Mouse (Mus musculus): ENCODE data around the gene Siva1. TPM values are rescaled to one million over a fixed set of nuclear protein-coding genes. Genes with fewer than 3 reads are reported as not detected.

Siva1 gene
- polyA plus RNA-seq, 1 experiment from 2014 or later: 230 TPM

- Histone ChIP-seq H3K4me2 (peak overlapping the region; percentile 28), H3K36me3 (ENCODE audit: control insufficient read depth, insufficient read depth, low read length) (peaks cover 40% of the 10 kb centered on the region), H3K4me1 (ENCODE audit: control insufficient read depth, insufficient read depth, low read length) (peaks cover 55% of the 10 kb centered on the region), H3K9me3 (ENCODE audit: control insufficient read depth, low read length) (no peaks in the 10 kb centered on the region), H3K9ac (ENCODE audit: low read length) (peak overlapping the region; percentile 44; the same call in 1 of the 2 replicates), H3K27ac (ENCODE audit: low read depth, low read length) (peak overlapping the region; percentile 84), H3K4me3 (ENCODE audit: low read depth, low read length) (no peak overlapping the region), H3K27me3 (ENCODE audit: control insufficient read depth, insufficient read depth, low read length) (no peaks in the 10 kb centered on the region)
- DNase-seq (ENCODE audit: low spot score, missing footprints) (peak; percentile 94), ATAC-seq (ENCODE audit: low FRiP score) (peak; percentile 77)
- 35% methylated on average over 5 of the region's 5 CpGs for WGBS
Measured at GRCm38 (mm10) chr12:112660576-112661326, 16.3 kb downstream of the Siva1 start.

DNA sequence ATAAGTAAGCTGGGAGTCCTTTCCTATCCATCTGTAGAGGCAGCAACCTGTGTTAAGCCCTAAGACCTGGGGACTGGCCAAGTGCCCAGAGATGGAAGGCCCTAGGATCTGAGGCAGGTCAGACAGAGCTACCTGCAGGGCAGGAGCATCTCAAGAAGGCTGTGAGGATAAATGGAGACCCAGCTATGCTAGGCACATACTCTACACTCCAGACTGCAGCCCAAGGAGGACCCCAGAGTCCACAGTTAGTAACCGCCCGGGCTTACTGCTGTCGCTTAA, 16.8 kb downstream of the Siva1 start:
- H3K36me3 ChIP-seq (ENCODE audit: control insufficient read depth, insufficient read depth, low read length): peaks cover 37% of the 10 kb centered on the region

GRCm38 (mm10) chr12:112661851-112662250, 17.4 kb downstream of the Siva1 start:
- Histone ChIP-seq H3K27me3 (ENCODE audit: control insufficient read depth, insufficient read depth, low read length) (no peaks in the 10 kb centered on the region), H3K36me3 (ENCODE audit: control insufficient read depth, insufficient read depth, low read length) (peaks cover 35% of the 10 kb centered on the region), H3K9ac (ENCODE audit: low read length) (peak overlapping the region; percentile 44), H3K27ac (ENCODE audit: low read depth, low read length) (peak overlapping the region; percentile 84), H3K4me1 (ENCODE audit: control insufficient read depth, insufficient read depth, low read length) (peaks cover 56% of the 10 kb centered on the region), H3K4me3 (ENCODE audit: low read depth, low read length) (no peak overlapping the region), H3K9me3 (ENCODE audit: control insufficient read depth, low read length) (no peaks in the 10 kb centered on the region), H3K4me2 (no peak overlapping the region)
- WGBS: 78% methylated on average over 9 of the region's 9 CpGs
- no peak for DNase-seq (ENCODE audit: low spot score, missing footprints)
- ATAC-seq (ENCODE audit: low FRiP score): no peak

More for the DNA sequence above, 16.8 kb downstream of the Siva1 start:
- Histone ChIP-seq H3K9ac (ENCODE audit: low read length) (peak overlapping the region; percentile 44; the same call in 1 of the 2 replicates), H3K4me2 (peak overlapping the region; percentile 18), H3K4me1 (ENCODE audit: control insufficient read depth, insufficient read depth, low read length) (peaks cover 56% of the 10 kb centered on the region), H3K27me3 (ENCODE audit: control insufficient read depth, insufficient read depth, low read length) (no peaks in the 10 kb centered on the region), H3K9me3 (ENCODE audit: control insufficient read depth, low read length) (no peaks in the 10 kb centered on the region), H3K27ac (ENCODE audit: low read depth, low read length) (peak overlapping the region; percentile 84), H3K4me3 (ENCODE audit: low read depth, low read length) (no peak overlapping the region)
- DNase-seq (ENCODE audit: low spot score, missing footprints): no peak
- 80% methylated on average over 3 of the region's 3 CpGs for WGBS
- ATAC-seq (ENCODE audit: low FRiP score): no peak; the same call in 1 of the 2 replicates

DNA sequence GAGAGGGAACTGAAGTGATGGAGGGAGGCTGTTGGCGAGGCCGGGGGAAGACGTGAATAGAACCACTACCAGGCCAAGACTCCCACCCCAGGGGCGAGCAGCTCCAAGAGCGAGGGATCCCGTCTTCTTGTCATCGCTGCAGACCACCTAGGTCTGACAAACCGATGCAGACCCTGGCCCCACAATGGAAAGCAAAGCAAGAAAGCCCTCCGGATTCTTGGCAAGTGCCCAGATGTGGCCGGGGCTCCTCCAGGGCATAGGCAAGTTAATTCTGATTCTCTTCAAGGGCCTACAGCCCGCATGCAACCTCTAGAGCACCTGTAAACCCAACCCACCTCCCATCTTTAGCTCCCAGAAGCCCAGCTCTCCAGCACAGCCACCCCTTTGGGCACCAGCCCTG, 18.8 kb downstream of the Siva1 start:
- Histone ChIP-seq H3K9ac (ENCODE audit: low read length) (peak overlapping the region; percentile 15; the same call in 1 of the 2 replicates), H3K4me2 (no peak overlapping the region), H3K36me3 (ENCODE audit: control insufficient read depth, insufficient read depth, low read length) (peaks cover 32% of the 10 kb centered on the region), H3K4me3 (ENCODE audit: low read depth, low read length) (no peak overlapping the region), H3K9me3 (ENCODE audit: control insufficient read depth, low read length) (no peaks in the 10 kb centered on the region), H3K27ac (ENCODE audit: low read depth, low read length) (peak overlapping the region; percentile 82), H3K27me3 (ENCODE audit: control insufficient read depth, insufficient read depth, low read length) (no peaks in the 10 kb centered on the region), H3K4me1 (ENCODE audit: control insufficient read depth, insufficient read depth, low read length) (peaks cover 56% of the 10 kb centered on the region)
- DNase-seq (ENCODE audit: low spot score, missing footprints): no peak
- WGBS: 89% methylated on average over 11 of the region's 11 CpGs
- ATAC-seq (ENCODE audit: low FRiP score): no peak

- Histone ChIP-seq H3K9me3 (ENCODE audit: control insufficient read depth, low read length) (no peaks in the 10 kb centered on the region), H3K36me3 (ENCODE audit: control insufficient read depth, insufficient read depth, low read length) (peaks cover 32% of the 10 kb centered on the region), H3K9ac (ENCODE audit: low read length) (peak overlapping the region; percentile 39), H3K4me2 (peak overlapping the region; percentile 1; the same call in 1 of the 2 replicates), H3K27ac (ENCODE audit: low read depth, low read length) (peak overlapping the region; percentile 82), H3K4me3 (ENCODE audit: low read depth, low read length) (no peak overlapping the region), H3K4me1 (ENCODE audit: control insufficient read depth, insufficient read depth, low read length) (peaks cover 56% of the 10 kb centered on the region), H3K27me3 (ENCODE audit: control insufficient read depth, insufficient read depth, low read length) (no peaks in the 10 kb centered on the region)
- WGBS: 88% methylated on average over 12 of the region's 12 CpGs
- ATAC-seq (ENCODE audit: low FRiP score) (no peak; the same call in none of the 2 replicates), DNase-seq (ENCODE audit: low spot score, missing footprints) (no peak)
Measured at GRCm38 (mm10) chr12:112663716-112664115, 19.2 kb downstream of the Siva1 start.

- 34% methylated on average over 2 of the region's 2 CpGs for WGBS
- H3K4me2 ChIP-seq: peak overlapping the region; percentile 1; the same call in 1 of the 2 replicates
- peaks cover 31% of the 10 kb centered on the region for H3K36me3 ChIP-seq (ENCODE audit: control insufficient read depth, insufficient read depth, low read length)
- peak overlapping the region; percentile 82 for H3K27ac ChIP-seq (ENCODE audit: low read depth, low read length)
- H3K27me3 ChIP-seq (ENCODE audit: control insufficient read depth, insufficient read depth, low read length): no peaks in the 10 kb centered on the region
- H3K4me1 ChIP-seq (ENCODE audit: control insufficient read depth, insufficient read depth, low read length): peaks cover 56% of the 10 kb centered on the region
- DNase-seq (ENCODE audit: low spot score, missing footprints) (no peak), ATAC-seq (ENCODE audit: low FRiP score) (peak; percentile 74)
- H3K9ac ChIP-seq (ENCODE audit: low read length): peak overlapping the region; percentile 39
- H3K4me3 ChIP-seq (ENCODE audit: low read depth, low read length): no peak overlapping the region
- H3K9me3 ChIP-seq (ENCODE audit: control insufficient read depth, low read length): no peaks in the 10 kb centered on the region
Measured at GRCm38 (mm10) chr12:112664124-112664523, 19.6 kb downstream of the Siva1 start.

DNA sequence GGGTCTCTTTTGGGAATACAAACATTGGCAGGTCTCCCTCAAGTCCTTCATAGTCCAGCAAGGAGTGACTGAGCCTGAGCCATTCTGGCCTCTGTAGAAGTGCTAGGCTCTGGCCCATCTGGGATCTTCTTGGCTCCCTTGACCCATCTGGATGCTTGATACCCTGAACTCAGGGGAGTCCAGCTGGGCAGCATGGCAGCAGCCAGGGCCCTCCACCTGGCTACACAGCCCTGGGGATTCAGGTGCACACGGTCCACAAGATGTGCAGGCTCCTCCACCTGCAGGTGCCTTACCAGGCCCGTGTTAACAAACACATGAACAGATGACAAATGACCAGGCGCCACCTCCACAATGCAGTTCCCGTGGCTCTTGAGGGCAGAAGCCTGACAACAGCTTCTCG, 20.2 kb downstream of the Siva1 start:
- Histone ChIP-seq H3K36me3 (ENCODE audit: control insufficient read depth, insufficient read depth, low read length) (peaks cover 32% of the 10 kb centered on the region), H3K4me2 (0 out of 2 replicates have a peak overlapping the region, but pooled peaks have one; percentile 4), H3K27ac (ENCODE audit: low read depth, low read length) (peak overlapping the region; percentile 82), H3K4me1 (ENCODE audit: control insufficient read depth, insufficient read depth, low read length) (peaks cover 56% of the 10 kb centered on the region), H3K9ac (ENCODE audit: low read length) (peak overlapping the region; percentile 27; the same call in 1 of the 2 replicates), H3K27me3 (ENCODE audit: control insufficient read depth, insufficient read depth, low read length) (no peaks in the 10 kb centered on the region), H3K4me3 (ENCODE audit: low read depth, low read length) (no peak overlapping the region), H3K9me3 (ENCODE audit: control insufficient read depth, low read length) (no peaks in the 10 kb centered on the region)
- no peak for DNase-seq (ENCODE audit: low spot score, missing footprints)
- no peak for ATAC-seq (ENCODE audit: low FRiP score)
- 74% methylated on average over 5 of the region's 5 CpGs for WGBS

GRCm38 (mm10) chr12:112665445-112665844, 21.0 kb downstream of the Siva1 start:
- Histone ChIP-seq H3K4me1 (ENCODE audit: control insufficient read depth, insufficient read depth, low read length) (peaks cover 52% of the 10 kb centered on the region), H3K9ac (ENCODE audit: low read length) (peak overlapping the region; percentile 27), H3K9me3 (ENCODE audit: control insufficient read depth, low read length) (no peaks in the 10 kb centered on the region), H3K4me2 (no peak overlapping the region), H3K27me3 (ENCODE audit: control insufficient read depth, insufficient read depth, low read length) (no peaks in the 10 kb centered on the region), H3K4me3 (ENCODE audit: low read depth, low read length) (no peak overlapping the region), H3K27ac (ENCODE audit: low read depth, low read length) (peak overlapping the region; percentile 82), H3K36me3 (ENCODE audit: control insufficient read depth, insufficient read depth, low read length) (peaks cover 32% of the 10 kb centered on the region)
- DNase-seq (ENCODE audit: low spot score, missing footprints) (no peak), ATAC-seq (ENCODE audit: low FRiP score) (no peak)
- 86% methylated on average over 18 of the region's 18 CpGs for WGBS

DNA sequence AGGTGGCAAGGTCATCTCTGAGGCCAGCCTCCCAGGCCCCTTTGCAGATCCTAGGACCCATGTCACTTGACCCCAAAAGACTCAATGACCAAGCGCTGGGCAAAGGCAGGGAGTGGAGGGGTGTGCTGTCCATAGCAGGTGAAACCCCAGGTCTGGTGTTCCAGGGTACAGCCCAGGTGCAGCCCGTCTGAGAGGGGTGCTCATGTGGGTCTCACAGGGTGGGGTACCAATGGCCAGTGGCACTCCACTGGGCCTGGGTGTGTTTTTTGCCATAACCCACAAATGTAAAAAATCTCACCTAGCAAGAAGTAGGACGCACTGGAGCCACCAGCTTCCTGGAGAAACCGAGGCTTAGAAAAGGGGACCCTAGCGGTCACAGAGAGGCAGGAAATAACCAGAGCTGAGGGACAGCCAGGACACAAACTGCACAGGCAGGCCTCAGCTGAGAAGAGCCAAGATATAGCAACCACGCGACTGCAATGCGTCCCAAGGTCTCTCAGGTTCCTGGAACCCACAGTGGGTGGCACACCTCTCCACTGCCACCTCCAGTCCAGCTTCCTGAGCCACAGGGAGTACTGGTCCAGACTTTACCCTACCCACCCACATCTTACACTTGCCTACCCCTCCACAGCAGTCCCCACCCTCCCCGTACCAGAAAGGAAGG, 21.5 kb downstream of the Siva1 start:
- peaks cover 51% of the 10 kb centered on the region for H3K4me1 ChIP-seq (ENCODE audit: control insufficient read depth, insufficient read depth, low read length)
- H3K27ac ChIP-seq (ENCODE audit: low read depth, low read length): peak overlapping the region; percentile 82
- no peaks in the 10 kb centered on the region for H3K27me3 ChIP-seq (ENCODE audit: control insufficient read depth, insufficient read depth, low read length)
- H3K4me2 ChIP-seq: no peak overlapping the region
- H3K9ac ChIP-seq (ENCODE audit: low read length): peak overlapping the region; percentile 27; the same call in 1 of the 2 replicates
- ATAC-seq (ENCODE audit: low FRiP score) (no peak), DNase-seq (ENCODE audit: low spot score, missing footprints) (no peak)
- 93% methylated on average over 9 of the region's 9 CpGs for WGBS
- peaks cover 36% of the 10 kb centered on the region for H3K36me3 ChIP-seq (ENCODE audit: control insufficient read depth, insufficient read depth, low read length)
- no peaks in the 10 kb centered on the region for H3K9me3 ChIP-seq (ENCODE audit: control insufficient read depth, low read length)
- no peak overlapping the region for H3K4me3 ChIP-seq (ENCODE audit: low read depth, low read length)
